Mouse (Mus musculus) erythroblast, embryonic 14.5 days (primary cell): ENCODE results near the gene Olfr115. TPM values are rescaled to one million over a fixed set of nuclear protein-coding genes. Genes with fewer than 3 reads are reported as not detected.

Source experiments
- H3K27me3 ChIP-seq: 2 replicates; pipeline ENCODE4 v1.6.1; 2012; ENCODE audit warnings: inconsistent platforms; ENCODE audit not compliant: control insufficient read depth
- H3K36me3 ChIP-seq: 2 replicates; pipeline ENCODE4 v1.6.1; 2012; ENCODE audit warnings: mild to moderate bottlenecking, inconsistent platforms; ENCODE audit not compliant: control insufficient read depth
- H3K4me1 ChIP-seq: 2 replicates; pipeline ENCODE4 v1.6.1; 2012; ENCODE audit warnings: inconsistent platforms; ENCODE audit not compliant: control insufficient read depth
- H3K4me3 ChIP-seq: replicated peaks from 2 replicates; pipeline ENCODE3; 2012; ENCODE audit warnings: moderate library complexity, mild to moderate bottlenecking, inconsistent platforms
- H3K9me3 ChIP-seq: 2 replicates; pipeline ENCODE4 v1.6.1; 2012; ENCODE audit warnings: low read length, inconsistent platforms, mixed read lengths; ENCODE audit not compliant: control insufficient read depth
- GATA1 ChIP-seq: IDR thresholded peaks from 2 replicates; pipeline ENCODE4 v1.6.1; 2012; ENCODE audit warnings: low read length, inconsistent platforms, mixed read lengths
- TAL1 ChIP-seq: IDR thresholded peaks from 3 replicates; pipeline ENCODE4 v1.6.1; 2012; ENCODE audit warnings: low read length, inconsistent platforms, mixed read lengths
- polyA plus RNA-seq: library from polyadenylated mRNA; stranded (reverse); fragments of >175 nt; gene quantifications from 2 replicates; pipeline ENCODE4 v1.2.3, GENCODE M21; 2012

Olfr115 gene
- not detected in 2 replicates for polyA plus RNA-seq

- Histone ChIP-seq H3K27me3 (no peaks in the 10 kb centered on the region), H3K9me3 (peaks cover 4% of the 10 kb centered on the region), H3K36me3 (no peaks in the 10 kb centered on the region), H3K4me3 (no peak within 1 kb of the TSS), H3K4me1 (no peaks in the 10 kb centered on the region)
- TF ChIP-seq TAL1 (no peak), GATA1 (no peak)
Observed at GRCm38 (mm10) chr17:37627009-37627408, at the start of gene Olfr115, which contains the start of gene Olfr116. TSS of gene Olfr115 (minus strand) at chr17:37627109. TSS of gene Olfr116 (minus strand) at chr17:37627199.

DNA sequence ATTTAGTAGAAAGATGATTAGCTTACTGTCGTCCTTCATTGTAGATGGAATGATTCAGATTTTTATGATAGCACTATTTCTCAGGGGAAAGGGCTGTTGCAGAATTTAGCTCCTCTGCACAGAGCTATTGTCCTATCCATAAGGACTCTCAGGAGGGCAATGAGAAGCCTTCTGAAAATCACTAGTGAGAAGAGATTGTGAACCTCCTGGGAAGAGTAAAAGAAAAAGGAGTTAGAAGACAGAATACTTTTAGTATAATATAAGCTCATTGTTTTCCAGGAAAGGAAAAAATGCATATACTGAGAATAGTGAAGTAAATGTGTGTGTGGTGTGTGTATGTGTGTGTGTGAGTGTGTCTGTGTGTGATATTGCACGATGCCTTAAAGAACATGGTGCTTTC is 39.8 kb upstream of the Olfr115 start, which contains the start of gene Olfr118:
TSS of gene Olfr118 (plus strand) at position 301 of the 400 bp plus-strand sequence.
- no peaks in the 10 kb centered on the region for H3K36me3 ChIP-seq
- H3K9me3 ChIP-seq: no peaks in the 10 kb centered on the region
- no peaks in the 10 kb centered on the region for H3K4me1 ChIP-seq
- no peak within 1 kb of the TSS for H3K4me3 ChIP-seq
- H3K27me3 ChIP-seq: no peaks in the 10 kb centered on the region
- TF ChIP-seq GATA1: no peak
- no peak for TF ChIP-seq TAL1

GRCm38 (mm10) chr17:37663682-37664081 is 36.8 kb upstream of the Olfr115 start, which contains the start of gene Olfr117:
TSS of gene Olfr117 (minus strand) at chr17:37663782.
- Histone ChIP-seq H3K4me1 (no peaks in the 10 kb centered on the region), H3K27me3 (no peaks in the 10 kb centered on the region), H3K36me3 (no peaks in the 10 kb centered on the region), H3K9me3 (no peaks in the 10 kb centered on the region), H3K4me3 (no peak within 1 kb of the TSS)
- no peak for TF ChIP-seq GATA1
- TF ChIP-seq TAL1: no peak

DNA sequence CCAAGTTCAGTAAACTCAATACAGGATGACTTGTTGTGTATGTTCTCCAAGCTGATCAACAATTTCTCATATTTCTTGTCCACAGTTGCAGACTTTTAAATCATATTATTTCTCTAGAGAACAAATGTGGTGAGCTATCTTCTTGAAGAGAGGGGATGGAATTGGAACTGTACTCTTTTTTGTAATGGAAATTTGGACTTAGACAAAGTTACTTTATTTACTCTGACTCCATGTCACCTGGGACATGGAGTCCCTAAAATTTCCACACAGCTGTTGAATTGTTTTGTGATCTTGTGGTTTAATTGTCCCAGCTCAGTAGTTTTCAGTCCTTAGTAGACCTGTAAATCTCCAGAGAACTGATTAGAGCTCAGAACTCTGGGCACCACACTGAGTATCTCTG is 34.3 kb downstream of the Olfr115 start, which contains the start of gene Olfr114:
TSS of gene Olfr114 (minus strand) at position 101 of the 400 bp plus-strand sequence.
- H3K27me3 ChIP-seq: no peaks in the 10 kb centered on the region
- no peak within 1 kb of the TSS for H3K4me3 ChIP-seq
- H3K9me3 ChIP-seq: no peaks in the 10 kb centered on the region
- H3K36me3 ChIP-seq: no peaks in the 10 kb centered on the region
- no peak for TF ChIP-seq TAL1
- no peak for TF ChIP-seq GATA1
- H3K4me1 ChIP-seq: no peaks in the 10 kb centered on the region

- no peak within 1 kb of the TSS for H3K4me3 ChIP-seq
- no peaks in the 10 kb centered on the region for H3K4me1 ChIP-seq
- no peaks in the 10 kb centered on the region for H3K36me3 ChIP-seq
- TF ChIP-seq TAL1 (no peak), GATA1 (no peak)
- no peaks in the 10 kb centered on the region for H3K9me3 ChIP-seq
- H3K27me3 ChIP-seq: no peaks in the 10 kb centered on the region
Observed at GRCm38 (mm10) chr17:37577563-37577962, 49.3 kb downstream of the Olfr115 start, which contains the start of gene Olfr113. TSS of gene Olfr113 (minus strand) at chr17:37577663.

- no peaks in the 10 kb centered on the region for H3K9me3 ChIP-seq
- H3K4me3 ChIP-seq: no peak within 1 kb of the TSS
- no peaks in the 10 kb centered on the region for H3K27me3 ChIP-seq
- H3K36me3 ChIP-seq: no peaks in the 10 kb centered on the region
- H3K4me1 ChIP-seq: no peaks in the 10 kb centered on the region
- TF ChIP-seq TAL1: no peak
- no peak for TF ChIP-seq GATA1
Observed at GRCm38 (mm10) chr17:37569351-37569750, 57.6 kb downstream of the Olfr115 start, which contains the start of gene Olfr112. TSS of gene Olfr112 (minus strand) at chr17:37569451.

Other genes with a start within 250 kb of the Olfr115 start
- not detected in 2 replicates for gene Olfr105-ps, start 248.1 kb downstream of the Olfr115 start, polyA plus RNA-seq
- not detected in 2 replicates for gene Olfr106-ps, start 236.7 kb downstream of the Olfr115 start, polyA plus RNA-seq
- not detected in 2 replicates for gene Olfr107, start 227.9 kb downstream of the Olfr115 start, polyA plus RNA-seq
- gene Olfr108, start 181.6 kb downstream of the Olfr115 start, polyA plus RNA-seq: not detected in 2 replicates
- gene Olfr109, start 168.2 kb downstream of the Olfr115 start, polyA plus RNA-seq: not detected in 2 replicates
- not detected in 2 replicates for gene H2-M2, start 143.6 kb downstream of the Olfr115 start, polyA plus RNA-seq
- 0.02 TPM in 1 of 2 replicates, not detected in the other for gene Olfr110, start 134.6 kb downstream of the Olfr115 start, polyA plus RNA-seq
- not detected in 2 replicates for gene Olfr111, start 119.1 kb downstream of the Olfr115 start, polyA plus RNA-seq
- gene Olfr112, start 57.7 kb downstream of the Olfr115 start, polyA plus RNA-seq: not detected in 2 replicates
- gene Olfr113, start 49.4 kb downstream of the Olfr115 start, polyA plus RNA-seq: not detected in 2 replicates
- not detected in 2 replicates for gene Olfr114, start 34.4 kb downstream of the Olfr115 start, polyA plus RNA-seq
- not detected in 2 replicates for gene Olfr116, start 90 bp upstream of the Olfr115 start, polyA plus RNA-seq
- not detected in 2 replicates for gene Olfr117, start 36.7 kb upstream of the Olfr115 start, polyA plus RNA-seq
- gene Olfr118, start 39.9 kb upstream of the Olfr115 start, polyA plus RNA-seq: not detected in 2 replicates
- gene Olfr119, start 69.5 kb upstream of the Olfr115 start, polyA plus RNA-seq: not detected in 2 replicates
- not detected in 2 replicates for gene Olfr120, start 94.7 kb upstream of the Olfr115 start, polyA plus RNA-seq
- not detected in 2 replicates for gene Olfr121, start 121.7 kb upstream of the Olfr115 start, polyA plus RNA-seq
- gene Olfr122, start 141.5 kb upstream of the Olfr115 start, polyA plus RNA-seq: not detected in 2 replicates
- 0.03 TPM in 1 of 2 replicates, not detected in the other for gene Olfr123, start 166.4 kb upstream of the Olfr115 start, polyA plus RNA-seq
- not detected in 2 replicates for gene Olfr124, start 172.8 kb upstream of the Olfr115 start, polyA plus RNA-seq
- not detected in 2 replicates for gene Olfr125, start 205.8 kb upstream of the Olfr115 start, polyA plus RNA-seq
- gene Olfr126, start 220.4 kb upstream of the Olfr115 start, polyA plus RNA-seq: not detected in 2 replicates